Mouse (Mus musculus) MEL (cell line): Measurements from ENCODE around the gene Zfp398.

Source experiments
- BHLHE40 ChIP-seq: IDR thresholded peaks from 2 replicates; pipeline ENCODE4 v1.6.1; 2012; ENCODE audit warnings: low read depth, mild to moderate bottlenecking, inconsistent platforms, low read length, improper control_type of control experiment, borderline replicate concordance
- CHD2 ChIP-seq: IDR thresholded peaks from 2 replicates; pipeline ENCODE4 v1.6.1; 2011; ENCODE audit warnings: low read length, improper control_type of control experiment
- CTCF ChIP-seq, 3 experiments: IDR thresholded peaks in 2 of 3; conservative IDR thresholded peaks in 1 of 3; 2 replicates each; pipeline ENCODE4 v1.5.1; 2011 to 2012; ENCODE audit warnings: low read length in 3 of 3, low read depth in 2 of 3, mild to moderate bottlenecking in 2 of 3, improper control_type of control experiment in 1 of 3, inconsistent platforms in 1 of 3, mixed read lengths in 1 of 3, moderate library complexity in 1 of 3; ENCODE audit not compliant: control insufficient read depth in 1 of 3, insufficient read depth in 1 of 3, poor library complexity in 1 of 3, severe bottlenecking in 1 of 3
- HCFC1 ChIP-seq: IDR thresholded peaks from 2 replicates; pipeline ENCODE4 v1.6.1; 2012; ENCODE audit warnings: low read depth, mild to moderate bottlenecking, inconsistent platforms, low read length, improper control_type of control experiment, moderate library complexity
- MAX ChIP-seq: IDR thresholded peaks from 2 replicates; pipeline ENCODE4 v1.6.1; 2011; ENCODE audit warnings: low read length, improper control_type of control experiment
- MEF2A ChIP-seq: IDR thresholded peaks from 2 replicates; pipeline ENCODE4 v1.6.1; 2014; ENCODE audit warnings: low read depth, mild to moderate bottlenecking, inconsistent platforms, low read length, improper control_type of control experiment; ENCODE audit not compliant: poor library complexity, insufficient replicate concordance, severe bottlenecking; ENCODE audit errors: extremely low read depth
- MXI1 ChIP-seq: IDR thresholded peaks from 2 replicates; pipeline ENCODE4 v1.6.1; 2011; ENCODE audit warnings: mild to moderate bottlenecking, low read depth, low read length, improper control_type of control experiment
- MYC ChIP-seq: IDR thresholded peaks from 2 replicates; pipeline ENCODE4 v1.6.1; 2011; ENCODE audit warnings: low read depth, mild to moderate bottlenecking, low read length, improper control_type of control experiment, moderate library complexity
- POLR2A ChIP-seq, 2 experiments: IDR thresholded peaks; 2 replicates each; pipeline ENCODE4 v1.6.1; 2011 to 2012; ENCODE audit warnings: low read length in 2 of 2, mild to moderate bottlenecking in 2 of 2, control low read depth in 1 of 2, improper control_type of control experiment in 1 of 2, low read depth in 1 of 2, moderate library complexity in 1 of 2; ENCODE audit not compliant: control insufficient read depth in 1 of 2, insufficient read depth in 1 of 2, poor library complexity in 1 of 2
- POLR2AphosphoS5 ChIP-seq: IDR thresholded peaks from 2 replicates; pipeline ENCODE4 v1.6.1; 2012; ENCODE audit warnings: low read depth, borderline replicate concordance, mild to moderate bottlenecking, inconsistent platforms, low read length, moderate library complexity, mixed read lengths
- ZC3H11A ChIP-seq: IDR thresholded peaks from 2 replicates; pipeline ENCODE4 v1.6.1; 2012; ENCODE audit warnings: low read depth, mild to moderate bottlenecking, inconsistent platforms, low read length, improper control_type of control experiment
- ZKSCAN1 ChIP-seq: IDR thresholded peaks from 2 replicates; pipeline ENCODE4 v1.6.1; 2012; ENCODE audit warnings: low read depth, mild to moderate bottlenecking, inconsistent platforms, low read length, improper control_type of control experiment, moderate library complexity
- ZMIZ1 ChIP-seq: IDR thresholded peaks from 2 replicates; pipeline ENCODE4 v1.6.1; 2012; ENCODE audit warnings: low read depth, mild to moderate bottlenecking, inconsistent platforms, low read length, improper control_type of control experiment, moderate library complexity
- ZNF384 ChIP-seq: IDR thresholded peaks from 2 replicates; pipeline ENCODE4 v1.6.1; 2012; ENCODE audit warnings: low read depth, mild to moderate bottlenecking, inconsistent platforms, low read length, improper control_type of control experiment

GRCm38 (mm10) chr6:47857241-47857640, 21.8 kb downstream of the Zfp398 start:
- no peak for TF ChIP-seq CHD2
- TF ChIP-seq CTCF (IDR thresholded peaks at IDR 0.05 in 2 of 3, conservative IDR thresholded peaks at IDR 0.05 in 1 of 3; ENCODE audit: control insufficient read depth in 1 of 3, insufficient read depth in 1 of 3, low read depth in 2 of 3, low read length in 3 of 3, poor library complexity in 1 of 3, severe bottlenecking in 1 of 3) = no peak
- no peak for TF ChIP-seq ZMIZ1
- no peak for TF ChIP-seq POLR2A (IDR thresholded peaks at IDR 0.05; ENCODE audit: control insufficient read depth in 1 of 2, insufficient read depth in 1 of 2, low read depth in 1 of 2, low read length in 2 of 2, poor library complexity in 1 of 2)
- no peak for TF ChIP-seq MEF2A
- no peak for TF ChIP-seq BHLHE40
- no peak for TF ChIP-seq MAX
- TF ChIP-seq MXI1 = no peak
- TF ChIP-seq ZC3H11A = no peak
- TF ChIP-seq ZNF384 = no peak
- TF ChIP-seq MYC = no peak
- no peak for TF ChIP-seq ZKSCAN1
- no peak for TF ChIP-seq POLR2AphosphoS5
- no peak for TF ChIP-seq HCFC1
